Mouse (Mus musculus) liver, embryonic 14.5 days (tissue): Measurements from ENCODE around the gene Cdc42ep5. TPM values are rescaled to one million over a fixed set of nuclear protein-coding genes. Genes with fewer than 3 reads are reported as not detected.

Experiments
- ATAC-seq: fragments of 200-750 bp; cut with Nextera tagmentation; 2 replicates; pipeline ENCODE4 v1.8.0; 2017; ENCODE audit warnings: moderate number of reproducible peaks, mild to moderate bottlenecking, moderate library complexity; ENCODE audit not compliant: insufficient read depth
- DNase-seq, 3 experiments: peaks; one replicate each; pipeline ENCODE4 v3.0.0-alpha.2; 2012 to 2013; ENCODE audit warnings: low read depth in 3 of 3, low spot score in 3 of 3
- H3K27ac ChIP-seq: fragments of 300-500 bp; sonication (generic); 2 replicates; pipeline ENCODE4 v1.5.1; 2014; ENCODE audit warnings: moderate library complexity, mild to moderate bottlenecking, control low read depth, inconsistent platforms
- H3K27me3 ChIP-seq: fragments of 300-500 bp; sonication (generic); 2 replicates; pipeline ENCODE4 v1.6.1; 2014; ENCODE audit warnings: mild to moderate bottlenecking, low read length, moderate library complexity; ENCODE audit not compliant: control insufficient read depth, insufficient read depth
- H3K36me3 ChIP-seq: fragments of 300-500 bp; sonication (generic); replicated peaks from 2 replicates; pipeline ENCODE4 v1.6.1; 2014; ENCODE audit warnings: low read depth; ENCODE audit not compliant: control insufficient read depth, insufficient read depth
- H3K4me1 ChIP-seq, 2 experiments: fragments of 200-500 bp in 1 of 2; fragments of 300-500 bp in 1 of 2; sonication (generic) in 1 of 2; replicated peaks; 2 replicates each; pipeline ENCODE4 v1.6.1; 2012 to 2014; ENCODE audit warnings: antibody characterized with exemption in 1 of 2, inconsistent platforms in 1 of 2, low read length in 1 of 2; ENCODE audit not compliant: control insufficient read depth in 2 of 2, insufficient read depth in 2 of 2
- H3K4me2 ChIP-seq: fragments of 300-500 bp; sonication (generic); 2 replicates; pipeline ENCODE4 v1.6.1; 2014; ENCODE audit warnings: low read depth, mild to moderate bottlenecking, control low read depth, moderate library complexity
- H3K4me3 ChIP-seq, 2 experiments: fragments of 200-500 bp in 1 of 2; fragments of 300-500 bp in 1 of 2; sonication (generic) in 1 of 2; 2 replicates each; pipeline ENCODE4 v1.5.1; 2012 to 2014; ENCODE audit warnings: low read depth in 2 of 2, low read length in 2 of 2, mild to moderate bottlenecking in 2 of 2, control low read depth in 1 of 2, inconsistent platforms in 1 of 2, moderate library complexity in 1 of 2; ENCODE audit not compliant: insufficient read depth in 1 of 2
- H3K9ac ChIP-seq: fragments of 300-500 bp; sonication (generic); replicated peaks from 2 replicates; pipeline ENCODE4 v1.6.1; 2014; ENCODE audit warnings: mild to moderate bottlenecking, control low read depth, moderate library complexity
- H3K9me3 ChIP-seq: fragments of 300-500 bp; sonication (generic); 2 replicates; pipeline ENCODE4 v1.6.1; 2016; ENCODE audit warnings: low read length, mixed read lengths; ENCODE audit not compliant: control insufficient read depth
- CTCF ChIP-seq: IDR thresholded peaks from 2 replicates; pipeline ENCODE4 v1.5.1; 2016; ENCODE audit warnings: antibody characterized with exemption, low read depth, control low read depth
- EP300 ChIP-seq: IDR thresholded peaks from 2 replicates; pipeline ENCODE4 v1.6.1; 2016; ENCODE audit warnings: antibody characterized with exemption, low read depth
- WGBS: fragments of 180-500 bp; shearing (Covaris S2); extraction: QIAGEN DNeasy Blood & Tissue Kit; methylation state at CpG from one replicate; pipeline ENCODE4 v1.1.7; 2014; ENCODE audit not compliant: insufficient replicate concordance; 5-methylcytosine and 5-hydroxymethylcytosine counted together
- polyA plus RNA-seq, 2 experiments: library from polyadenylated mRNA; depleted of rRNA in 1 of 2; stranded (reverse) in 1 of 2; unstranded in 1 of 2; fragments of >200 nt; fragmentation: Nextera tagmentation in 1 of 2; extraction: Ambion mirVana in 1 of 2; gene quantifications; 2 replicates each; pipeline versions ENCODE4 v1.2.1 to v1.2.3; 2012 to 2014

The Cdc42ep5 gene
- polyA plus RNA-seq, 2 experiments, result 6.1 to 6.7 TPM

- no peak for DNase-seq
- Histone ChIP-seq H3K4me3 (no peak overlapping the region), H3K9me3 (no peaks in the 10 kb centered on the region), H3K4me2 (no peak overlapping the region), H3K27me3 (no peaks in the 10 kb centered on the region), H3K36me3 (peaks cover 94% of the 10 kb centered on the region), H3K9ac (no peak overlapping the region), H3K4me1 (no peaks in the 10 kb centered on the region; a peak in 2 of 4 replicates), H3K27ac (no peak overlapping the region)
- WGBS, result 91% methylated on average over 19 of the region's 19 CpGs
- no peak for ATAC-seq
- TF ChIP-seq EP300, result no peak
- no peak for TF ChIP-seq CTCF
Measured at GRCm38 (mm10) chr7:4143506-4143905, 21.2 kb downstream of the Cdc42ep5 start.

- no peak overlapping the region for H3K9ac ChIP-seq
- no peak for TF ChIP-seq EP300
- no peak for TF ChIP-seq CTCF
- no peak overlapping the region for H3K4me3 ChIP-seq
- no peak for ATAC-seq
- no peak for DNase-seq
- H3K27me3 ChIP-seq, result no peaks in the 10 kb centered on the region
- WGBS, result 91% methylated on average over 10 of the region's 10 CpGs
- H3K4me1 ChIP-seq, result peaks cover 3 to 4% of the 10 kb centered on the region in 2 experiments
- H3K27ac ChIP-seq, result no peak overlapping the region
- no peak overlapping the region for H3K4me2 ChIP-seq
- peaks cover 96% of the 10 kb centered on the region for H3K36me3 ChIP-seq
- H3K9me3 ChIP-seq, result no peaks in the 10 kb centered on the region
Measured at GRCm38 (mm10) chr7:4142796-4143445, 21.7 kb downstream of the Cdc42ep5 start.

- Histone ChIP-seq H3K4me3 (no peak overlapping the region), H3K27me3 (no peaks in the 10 kb centered on the region), H3K36me3 (peaks cover 86% of the 10 kb centered on the region), H3K9ac (no peak overlapping the region), H3K4me1 (peaks cover 6 to 8% of the 10 kb centered on the region in 2 experiments; a peak in 3 of 4 replicates), H3K4me2 (no peak overlapping the region), H3K9me3 (no peaks in the 10 kb centered on the region), H3K27ac (no peak overlapping the region)
- ATAC-seq (no peak), DNase-seq (no peak)
- 85% methylated on average over 6 of the region's 6 CpGs for WGBS
- TF ChIP-seq EP300 (no peak), CTCF (no peak)
Measured at GRCm38 (mm10) chr7:4141648-4142325, 22.9 kb downstream of the Cdc42ep5 start.

GRCm38 (mm10) chr7:4139391-4139790 lies 25.3 kb downstream of the Cdc42ep5 start:
- H3K4me2 ChIP-seq, result no peak overlapping the region
- TF ChIP-seq EP300 (no peak), CTCF (no peak)
- DNase-seq, result no peak
- 84% methylated on average over 5 of the region's 5 CpGs for WGBS
- no peak overlapping the region for H3K27ac ChIP-seq
- no peaks in the 10 kb centered on the region for H3K9me3 ChIP-seq
- H3K4me1 ChIP-seq, result peaks cover 6 to 8% of the 10 kb centered on the region in 2 experiments; a peak in 3 of 4 replicates
- no peak for ATAC-seq
- no peak overlapping the region for H3K9ac ChIP-seq
- no peak overlapping the region for H3K4me3 ChIP-seq
- peaks cover 63% of the 10 kb centered on the region for H3K36me3 ChIP-seq
- H3K27me3 ChIP-seq, result no peaks in the 10 kb centered on the region

- Histone ChIP-seq H3K9me3 (no peaks in the 10 kb centered on the region), H3K27me3 (no peaks in the 10 kb centered on the region), H3K4me3 (no peak overlapping the region), H3K36me3 (peaks cover 55% of the 10 kb centered on the region), H3K4me1 (peaks cover 6 to 8% of the 10 kb centered on the region in 2 experiments; a peak in 3 of 4 replicates), H3K9ac (no peak overlapping the region), H3K4me2 (no peak overlapping the region; the same call in 1 of the 2 replicates), H3K27ac (no peak overlapping the region)
- DNase-seq (no peak), ATAC-seq (no peak)
- WGBS, result 85% methylated on average over 7 of the region's 7 CpGs
- no peak for TF ChIP-seq CTCF
- TF ChIP-seq EP300, result no peak
Measured at GRCm38 (mm10) chr7:4138671-4139070, 26.0 kb downstream of the Cdc42ep5 start.
